Mouse (Mus musculus) cortical plate, adult 2 months (tissue): Measurements from ENCODE around the gene Paqr6.

Source experiments
- CTCF ChIP-seq: fragments of 200-500 bp; IDR thresholded peaks from 2 replicates; pipeline ENCODE4 v1.5.1; 2011; ENCODE audit warnings: mild to moderate bottlenecking, control low read depth, low read length; ENCODE audit not compliant: insufficient read depth; ENCODE audit errors: extremely low read depth
- POLR2A ChIP-seq: fragments of 200-500 bp; IDR thresholded peaks from 2 replicates; pipeline ENCODE4 v1.6.1; 2011; ENCODE audit warnings: mild to moderate bottlenecking, low read length, control low read depth; ENCODE audit not compliant: insufficient read depth; ENCODE audit errors: extremely low read depth

DNA sequence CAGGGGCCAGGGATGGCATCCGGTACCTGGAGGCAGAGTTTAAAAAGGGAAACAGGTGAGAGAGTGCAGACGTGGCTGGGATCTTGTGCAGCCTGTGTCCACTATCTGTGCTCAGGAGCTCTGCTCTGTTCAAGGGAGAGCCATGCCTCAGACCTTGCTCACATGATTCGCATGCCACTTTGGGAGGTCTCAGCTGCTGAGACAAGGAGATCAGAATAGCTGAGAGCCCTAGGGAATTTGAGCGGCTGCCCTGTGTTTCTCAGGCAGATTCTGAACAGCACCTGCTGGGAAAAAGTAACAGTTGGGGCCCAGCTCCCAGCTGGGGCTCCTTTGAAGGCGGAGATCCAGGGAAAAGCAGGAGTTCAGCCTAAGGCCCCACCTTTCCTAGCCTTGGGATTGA lies 4.8 kb upstream of the Paqr6 start:
- TF ChIP-seq POLR2A (no peak), CTCF (no peak)
